ENCODE assay signal across 13 mouse cellular contexts in genomic region chr8:84982499-84983011, GRCm38 (mm10). TPM values are rescaled to one million over a fixed set of nuclear protein-coding genes. Genes with fewer than 3 reads are reported as not detected.
A peak's percentile ranks its signal among the peaks of the same experiment; 100 is the strongest.
DNase-seq lines count a peak whose midpoint lies in the region; ATAC-seq and TF ChIP-seq lines count a peak whose summit lies in the region.
"Had no signal": no experiment of that assay in that cellular context is flagged by ENCODE, and none has a peak within 500 bp of the region (broad histone marks: within the 10 kb centered on the region; RNA-seq: fewer than 3 reads in every experiment).

No protein-coding gene starts in this region.

- no peak overlapping the region for H3K4me3 ChIP-seq in gastrocnemius, adult 2 months
- H3K4me3 ChIP-seq in limb, embryonic 10.5 days: no peak overlapping the region
- H3K4me3 ChIP-seq in hindbrain, embryonic 13.5 days: no peak overlapping the region
- H3K4me3 ChIP-seq: forebrain, embryonic 15.5 days had no signal

- no peak for ATAC-seq in activated CD4-positive, CD25-positive, alpha-beta regulatory T cell, adult 4 months
- ATAC-seq in hindbrain, embryonic 13.5 days (ENCODE audit: low FRiP score): no peak
- ATAC-seq: forebrain, embryonic 15.5 days had no signal

- peaks cover 37% of the 10 kb centered on the region for H3K27me3 ChIP-seq in limb, embryonic 10.5 days (ENCODE audit: low read depth, poor library complexity, severe bottlenecking)
- no peaks in the 10 kb centered on the region for H3K27me3 ChIP-seq in splenic B cell, adult 2 months (ENCODE audit: control insufficient read depth, insufficient read depth, low read length, poor library complexity, severe bottlenecking)
- peaks cover 67% of the 10 kb centered on the region for H3K27me3 ChIP-seq in hindbrain, embryonic 13.5 days

- no peaks in the 10 kb centered on the region for H3K36me3 ChIP-seq in limb, embryonic 10.5 days
- no peaks in the 10 kb centered on the region for H3K36me3 ChIP-seq in splenic B cell, adult 2 months (ENCODE audit: control insufficient read depth, insufficient read depth, low read length, poor library complexity, severe bottlenecking)
- no peaks in the 10 kb centered on the region for H3K36me3 ChIP-seq in hindbrain, embryonic 13.5 days
- H3K36me3 ChIP-seq: forebrain, embryonic 15.5 days had no signal

- intact Hi-C loops in gastrocnemius, adult 2 months (cut with DNase I): no loop called here

- peaks cover 80% of the 10 kb centered on the region for H3K4me1 ChIP-seq in limb, embryonic 10.5 days
- H3K4me1 ChIP-seq in hindbrain, embryonic 13.5 days (replicated peaks): peaks cover 68% of the 10 kb centered on the region

- DNase-seq in gastrocnemius, adult 2 months: no peak
- no peak for DNase-seq in gastrocnemius, postnatal 25 days
- peak; percentile 41 to 52 for DNase-seq in spleen, postnatal 36 days (ENCODE audit: low spot score in 2 of 2)
- no peak for DNase-seq in spleen, postnatal 14 days (ENCODE audit: low spot score in 2 of 2)
- no peak for DNase-seq in limb, embryonic 10.5 days (ENCODE audit: low spot score)
- peak; percentile 61 for DNase-seq in splenic B cell, adult 2 months (ENCODE audit: low read depth, low spot score)
- DNase-seq: heart, postnatal 36 days; thymus, postnatal 36 days had no signal

- 76% methylated on average over 3 of the region's 3 CpGs for WGBS in limb, embryonic 10.5 days
- 67% methylated on average over 3 of the region's 3 CpGs for WGBS in hindbrain, embryonic 13.5 days

- no peak for TF ChIP-seq CTCF in gastrocnemius, adult 2 months (IDR thresholded peaks at IDR 0.05)

- no peak overlapping the region for H3K4me2 ChIP-seq in hindbrain, embryonic 13.5 days
- H3K4me2 ChIP-seq: forebrain, embryonic 15.5 days had no signal

- no peaks in the 10 kb centered on the region for H3K9me3 ChIP-seq in limb, embryonic 10.5 days (replicated peaks)
- no peaks in the 10 kb centered on the region for H3K9me3 ChIP-seq in hindbrain, embryonic 13.5 days
- H3K9me3 ChIP-seq: forebrain, embryonic 15.5 days had no signal

- peak overlapping the region; percentile 100; the same call in 1 of the 2 replicates for H3K27ac ChIP-seq in gastrocnemius, adult 2 months
- H3K27ac ChIP-seq in limb, embryonic 10.5 days: peak overlapping the region; percentile 56
- H3K27ac ChIP-seq in hindbrain, embryonic 13.5 days: no peak overlapping the region
- H3K27ac ChIP-seq: forebrain, embryonic 15.5 days had no signal

- H3K9ac ChIP-seq in hindbrain, embryonic 13.5 days: no peak overlapping the region
- H3K9ac ChIP-seq: forebrain, embryonic 15.5 days had no signal

RNA-seq across cellular contexts. Expression of gene Junb, which starts 4.0 kb away (rescaled TPM):
- total RNA-seq in gastrocnemius, adult 2 months (2021): 10 to 100 TPM in 1 of 2 experiments, 1 to 10 TPM in 1; 5.7 to 10.1 TPM
- total RNA-seq in gastrocnemius, postnatal 25 days (2021): 1 to 10 TPM; 5.1 to 6.9 TPM
- polyA plus RNA-seq in limb, embryonic 10.5 days (2016; fragmentation: Nextera tagmentation; extraction: Ambion mirVana): 9.9 and 14.4 TPM in 2 replicates
- 10 to 100 TPM; 28.9 to 30.5 TPM for polyA plus RNA-seq in activated CD4-positive, CD25-positive, alpha-beta regulatory T cell, adult 4 months (2017; shearing (Covaris generic))
- polyA plus RNA-seq in hindbrain, embryonic 13.5 days (2015; fragmentation: Nextera tagmentation; extraction: Ambion mirVana): 5.2 and 5.9 TPM in 2 replicates

RNA-seq across cellular contexts. Expression of gene Hook2, which starts 7.8 kb away (rescaled TPM):
- total RNA-seq in gastrocnemius, adult 2 months (2021): 1 to 10 TPM; 1.4 to 2.0 TPM
- total RNA-seq in gastrocnemius, postnatal 25 days (2021): 1 to 10 TPM; 1.1 to 1.3 TPM
- polyA plus RNA-seq in limb, embryonic 10.5 days (2016; fragmentation: Nextera tagmentation; extraction: Ambion mirVana): 16.0 and 19.1 TPM in 2 replicates
- 1 to 10 TPM; 2.6 to 3.0 TPM for polyA plus RNA-seq in activated CD4-positive, CD25-positive, alpha-beta regulatory T cell, adult 4 months (2017; shearing (Covaris generic))
- 25.1 and 25.5 TPM in 2 replicates for polyA plus RNA-seq in hindbrain, embryonic 13.5 days (2015; fragmentation: Nextera tagmentation; extraction: Ambion mirVana)

RNA-seq across cellular contexts. Expression of gene Rnaseh2a, which starts 13.0 kb away (rescaled TPM):
- total RNA-seq in gastrocnemius, adult 2 months (2021): 10 to 100 TPM; 22.1 to 25.9 TPM
- total RNA-seq in gastrocnemius, postnatal 25 days (2021): 10 to 100 TPM; 22.2 to 24.7 TPM
- 156 and 168 TPM in 2 replicates for polyA plus RNA-seq in limb, embryonic 10.5 days (2016; fragmentation: Nextera tagmentation; extraction: Ambion mirVana)
- 10 to 100 TPM; 68.9 to 91.0 TPM for polyA plus RNA-seq in activated CD4-positive, CD25-positive, alpha-beta regulatory T cell, adult 4 months (2017; shearing (Covaris generic))
- 61.4 and 62.1 TPM in 2 replicates for polyA plus RNA-seq in hindbrain, embryonic 13.5 days (2015; fragmentation: Nextera tagmentation; extraction: Ambion mirVana)

RNA-seq across cellular contexts. Expression of gene Prdx2, which starts 13.2 kb away (rescaled TPM):
- total RNA-seq in gastrocnemius, adult 2 months (2021): 100 to 1,000 TPM; 151 to 245 TPM
- total RNA-seq in gastrocnemius, postnatal 25 days (2021): 100 to 1,000 TPM; 192 to 200 TPM
- 1,175 and 1,260 TPM in 2 replicates for polyA plus RNA-seq in limb, embryonic 10.5 days (2016; fragmentation: Nextera tagmentation; extraction: Ambion mirVana)
- polyA plus RNA-seq in activated CD4-positive, CD25-positive, alpha-beta regulatory T cell, adult 4 months (2017; shearing (Covaris generic)): 100 to 1,000 TPM; 246 to 312 TPM
- 1,362 and 1,388 TPM in 2 replicates for polyA plus RNA-seq in hindbrain, embryonic 13.5 days (2015; fragmentation: Nextera tagmentation; extraction: Ambion mirVana)

RNA-seq across cellular contexts. Expression of gene Gm49661, which starts 13.3 kb away (rescaled TPM):
- not detected for total RNA-seq in gastrocnemius, adult 2 months (2021)
- total RNA-seq in gastrocnemius, postnatal 25 days (2021): not detected
- not detected in 2 replicates for polyA plus RNA-seq in limb, embryonic 10.5 days (2016; fragmentation: Nextera tagmentation; extraction: Ambion mirVana)
- not detected for polyA plus RNA-seq in activated CD4-positive, CD25-positive, alpha-beta regulatory T cell, adult 4 months (2017; shearing (Covaris generic))
- polyA plus RNA-seq in hindbrain, embryonic 13.5 days (2015; fragmentation: Nextera tagmentation; extraction: Ambion mirVana): not detected in 2 replicates
- total RNA-seq: left cerebral cortex, postnatal 14 days had no signal
- polyA plus RNA-seq: forebrain, embryonic 15.5 days; neural tube, embryonic 14.5 days had no signal

Comparison
In these comparisons a context has a peak if more than half of its experiments do, and no peak if none do; other contexts are left out.
1. DNase-seq: peak in spleen, postnatal 36 days (2 of 2) and splenic B cell, adult 2 months (single experiment); none in gastrocnemius, adult 2 months (single experiment), gastrocnemius, postnatal 25 days (single experiment), spleen, postnatal 14 days (0 of 2) and limb, embryonic 10.5 days (single experiment).